Mouse (Mus musculus): Measurements from ENCODE around the gene Chac1.

DNA sequence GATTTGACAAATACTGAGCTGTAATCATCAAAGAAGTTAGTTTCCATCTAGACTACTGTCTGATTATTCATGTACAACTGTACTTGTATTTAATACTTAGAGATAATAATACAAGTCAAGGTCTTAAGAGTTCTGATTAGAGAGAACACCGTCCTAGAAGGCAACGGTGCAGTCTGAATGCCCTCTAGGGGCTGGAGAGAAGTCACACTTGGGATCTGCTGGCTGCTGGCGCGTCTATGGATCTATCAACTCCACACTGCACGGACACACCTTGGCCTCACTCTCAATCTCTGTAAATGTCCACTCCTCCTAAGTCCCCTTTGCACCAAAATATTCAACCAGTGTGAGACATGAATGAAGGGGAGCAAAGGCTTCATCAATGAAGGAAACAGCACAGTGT is 47.2 kb downstream of the Chac1 start:
- TF ChIP-seq CTCF (conservative IDR thresholded peaks at IDR 0.05; ENCODE audit: insufficient read depth, insufficient read length, low read depth, low read length) (no peak), POLR2A (IDR thresholded peaks at IDR 0.05; ENCODE audit: low read depth, low read length) (no peak)
